Mouse (Mus musculus): ENCODE data around the gene Paics.

The Paics gene

GRCm38 (mm10) chr5:77013171-77013570 lies 62.1 kb downstream of the Paics start:
- DNase-seq (ENCODE audit: low spot score): no peak

GRCm38 (mm10) chr5:77015544-77016482 lies 64.7 kb downstream of the Paics start, which contains the start of gene Thegl:
Gene Thegl, plus strand, starts transcription at chr5:77016023.
- DNase-seq (ENCODE audit: low spot score): peak; percentile 83

Measured in urinary bladder, postnatal 14 days (tissue).